Mouse (Mus musculus) frontal cortex, postnatal 10 days (tissue): ENCODE data around the gene Macf1.

Experiments
- DNase-seq, 2 experiments: peaks; one replicate each; pipeline ENCODE4 v3.0.0; 2022; ENCODE audit warnings: low spot score in 2 of 2, mixed read lengths in 1 of 2

The Macf1 gene

DNA sequence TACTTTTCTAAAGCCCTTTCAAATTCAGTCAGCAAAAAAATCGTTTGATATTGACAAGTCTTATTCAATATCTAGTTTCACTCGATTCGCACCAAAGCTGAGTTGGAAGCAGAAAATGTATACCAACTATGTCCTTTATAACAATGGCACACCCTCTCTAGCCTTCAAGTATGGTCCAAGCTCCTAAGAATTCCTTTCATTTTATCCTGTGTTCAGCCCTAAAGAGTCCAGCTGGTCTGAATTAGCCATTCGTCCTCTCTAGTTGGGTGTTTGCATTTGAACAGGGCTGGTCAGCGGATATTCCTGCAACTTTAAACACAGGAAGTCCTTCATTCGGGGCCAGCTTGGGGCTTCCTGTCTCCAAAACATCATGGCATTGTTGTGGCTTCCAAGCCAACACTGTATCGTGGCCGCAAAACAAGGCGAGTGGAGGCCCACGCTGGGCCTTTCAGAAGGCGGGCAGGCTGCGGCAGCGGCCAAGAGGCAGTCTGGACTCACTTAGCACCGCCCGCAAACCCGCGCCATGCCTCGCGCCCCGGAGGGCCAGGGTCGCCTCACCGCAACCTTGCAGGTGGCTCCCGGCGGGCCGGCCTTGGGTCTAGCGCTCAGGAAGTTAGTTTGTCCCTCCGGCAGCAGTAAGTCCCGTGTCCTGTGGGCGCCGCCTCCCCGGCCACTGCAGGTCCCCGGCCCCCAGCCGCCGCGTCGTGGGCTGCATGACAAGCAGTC lies 273.0 kb downstream of the Macf1 start:
- peak in 1 of 2 experiments; percentile 47 for DNase-seq

DNA sequence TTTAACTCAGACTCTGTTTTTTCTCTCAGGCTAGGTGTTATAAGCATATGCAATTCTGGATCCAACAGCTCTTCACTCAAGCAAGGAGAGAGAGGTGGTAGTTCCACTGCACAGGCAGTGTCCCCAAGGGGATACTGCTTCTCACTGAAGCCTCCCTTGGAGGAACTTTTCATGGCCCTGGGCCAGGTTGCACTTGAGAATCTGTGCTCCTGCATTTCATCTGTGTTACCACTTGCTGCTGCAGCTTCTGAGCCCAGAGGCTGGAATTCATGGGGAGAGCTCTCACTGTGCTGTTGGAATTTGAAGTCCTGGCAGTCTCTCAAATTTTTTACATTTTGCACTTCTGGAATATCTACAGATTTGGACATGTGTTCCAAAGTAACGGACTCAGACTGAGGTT lies 274.4 kb downstream of the Macf1 start:
- no peak for DNase-seq

DNA sequence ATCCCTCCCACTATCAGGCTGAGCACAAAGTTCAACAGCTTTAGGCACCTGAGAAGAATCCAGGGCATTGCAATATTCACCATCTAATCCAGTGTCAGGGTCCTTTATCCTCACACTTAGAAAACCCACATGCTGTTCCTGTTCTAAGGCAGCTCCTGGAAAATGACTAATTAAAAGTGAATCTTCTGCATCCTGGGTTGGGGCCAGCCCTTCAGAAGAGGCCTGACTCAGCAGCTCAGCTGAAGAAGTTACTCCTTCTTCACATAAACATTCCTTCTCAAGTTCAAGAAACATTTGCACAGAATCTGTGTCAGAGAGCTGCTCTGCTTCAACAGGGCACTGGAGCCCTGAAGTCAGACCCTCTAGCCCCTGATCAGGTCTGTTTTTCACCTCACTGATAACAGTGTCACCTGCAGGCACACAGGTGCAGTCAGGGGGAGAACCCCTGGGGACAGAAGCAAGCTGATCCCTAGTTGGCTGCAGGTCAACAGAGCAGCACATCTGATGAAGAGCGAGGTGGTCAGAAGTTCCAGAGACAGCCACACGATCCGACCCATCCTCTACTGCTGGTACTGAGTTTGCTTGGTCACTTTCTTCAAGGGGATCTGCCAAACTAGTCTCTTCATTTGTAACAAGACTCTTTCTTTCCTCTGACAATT lies 275.0 kb downstream of the Macf1 start:
- no peak for DNase-seq

DNA sequence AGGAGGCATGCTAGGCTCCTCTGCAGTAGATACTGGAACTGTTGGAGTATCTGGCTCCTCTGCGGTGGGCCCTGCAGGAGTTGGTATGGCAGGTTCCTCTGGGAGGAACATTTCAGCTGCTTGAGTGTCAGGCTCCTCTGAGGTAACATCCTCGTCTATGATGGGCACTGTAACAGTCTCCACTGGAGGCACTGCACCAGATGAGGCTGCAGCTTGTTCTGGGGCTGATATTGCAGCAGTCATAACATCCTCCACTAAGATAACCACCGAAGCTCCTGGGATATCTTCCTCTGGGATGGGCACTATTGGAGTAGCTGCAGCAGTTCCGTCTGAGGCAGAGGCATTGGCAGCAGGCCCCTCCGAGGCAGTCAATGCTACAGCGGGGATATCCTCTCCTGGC lies 276.4 kb downstream of the Macf1 start:
- DNase-seq = no peak

DNA sequence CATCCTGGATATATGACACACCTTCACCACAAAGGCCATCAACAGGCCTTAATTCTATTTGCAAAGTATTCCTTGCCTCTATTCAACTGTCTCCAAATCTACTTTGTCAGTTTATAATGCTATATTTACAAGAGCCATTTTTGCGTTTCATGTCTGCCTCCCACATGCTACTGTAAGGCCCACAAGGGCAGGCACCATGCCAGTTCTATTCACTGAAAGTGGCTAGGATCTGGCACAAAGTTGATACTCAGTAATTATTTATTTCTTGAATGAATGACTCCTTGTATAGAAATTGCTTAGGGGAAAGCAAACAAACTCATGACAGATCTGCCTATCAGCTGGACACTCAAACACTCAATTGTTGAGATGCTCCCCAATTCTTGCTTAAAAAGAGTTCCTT lies 280.1 kb downstream of the Macf1 start:
- DNase-seq = no peak

DNA sequence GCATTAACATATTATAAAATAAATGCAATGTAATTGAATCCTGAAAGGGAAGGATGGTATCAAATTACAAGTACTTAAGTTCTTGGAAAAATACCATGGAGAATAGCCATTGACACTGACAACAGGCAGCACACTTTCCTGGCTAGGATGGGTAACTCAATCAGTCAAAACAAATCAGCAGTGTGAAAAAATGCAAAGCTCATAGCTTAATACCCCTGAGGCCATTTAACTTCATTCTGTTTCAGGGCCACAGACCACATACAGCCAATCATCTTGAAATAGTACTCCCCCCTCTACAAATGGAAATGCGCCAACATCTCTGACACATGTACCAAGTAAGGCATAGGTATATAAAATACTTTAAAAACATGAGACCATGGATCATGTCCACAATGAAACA lies 281.9 kb downstream of the Macf1 start:
- no peak for DNase-seq

DNA sequence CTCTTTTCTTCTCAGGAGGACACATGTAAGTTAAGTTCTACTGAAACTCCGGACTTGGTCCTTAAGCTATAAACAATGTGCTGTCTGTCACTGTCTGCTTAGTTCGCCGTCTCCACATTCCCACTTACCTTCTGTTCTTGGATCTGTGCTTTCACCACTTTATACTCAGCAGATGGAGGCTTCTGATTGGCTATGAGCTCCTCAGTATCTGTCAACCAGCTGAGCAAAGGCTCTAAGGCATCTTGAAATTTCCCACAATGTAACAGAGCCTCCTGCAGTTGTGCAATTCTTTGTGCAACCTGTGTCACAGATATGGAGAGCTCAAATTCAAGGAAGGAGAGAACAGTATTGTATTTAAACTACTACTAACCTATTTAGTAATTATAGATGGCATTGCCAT lies 282.9 kb downstream of the Macf1 start:
- DNase-seq = no peak

DNA sequence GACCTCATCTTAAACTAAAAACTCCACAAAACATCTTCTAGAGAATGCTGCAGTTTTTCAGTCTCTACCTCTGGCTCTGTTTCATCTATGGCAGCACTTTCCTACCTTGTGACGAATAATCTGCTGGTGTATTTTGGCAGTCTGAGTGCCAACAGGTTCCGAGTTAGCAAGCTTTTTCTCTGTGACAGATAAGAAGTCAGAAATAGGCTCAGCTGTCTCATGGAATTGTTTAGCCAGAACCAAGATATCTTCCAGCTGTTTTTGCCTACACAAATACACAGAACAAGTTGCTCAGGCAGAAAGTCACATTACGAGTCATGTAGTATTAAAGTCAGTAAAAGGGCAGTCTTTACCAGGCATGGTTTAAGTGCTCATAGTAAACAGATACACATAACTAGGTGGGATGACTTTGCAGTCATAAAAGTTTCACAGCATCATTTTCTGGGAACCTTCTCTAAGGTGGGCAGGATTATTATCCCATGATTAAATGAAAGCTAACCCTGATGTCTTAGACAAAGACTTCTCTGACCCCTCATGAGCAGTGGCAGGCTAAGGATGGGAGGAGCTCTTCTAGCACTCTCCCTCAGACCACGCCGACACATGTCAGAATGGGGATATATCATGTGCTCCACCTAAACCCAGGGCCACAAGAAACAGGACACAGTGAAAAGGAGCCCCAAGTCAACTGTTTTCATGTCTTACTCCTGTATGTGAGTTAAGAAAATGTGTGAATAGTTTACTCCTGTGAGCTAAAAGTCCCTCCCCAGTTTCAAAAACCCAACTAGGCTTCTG lies 286.3 kb downstream of the Macf1 start:
- no peak for DNase-seq

DNA sequence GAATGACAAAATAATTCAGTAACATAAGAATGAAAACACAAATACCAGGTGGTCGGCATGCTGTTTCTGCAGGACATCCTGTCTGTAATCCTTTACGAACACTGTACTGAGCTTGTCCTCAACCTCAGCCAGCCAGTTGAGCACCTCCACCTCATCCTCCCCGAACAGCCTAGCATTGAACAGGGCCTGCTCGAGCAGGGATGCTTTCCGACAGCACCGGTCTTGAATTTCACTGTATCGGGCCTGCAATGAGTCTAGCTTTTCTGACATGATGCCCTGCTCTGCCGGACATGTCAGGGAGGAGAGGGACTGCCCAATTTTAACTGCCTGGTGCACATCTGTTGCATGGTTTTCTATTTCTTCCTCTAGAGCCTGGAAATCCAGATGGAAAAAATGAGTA lies 287.1 kb downstream of the Macf1 start:
- DNase-seq = no peak

DNA sequence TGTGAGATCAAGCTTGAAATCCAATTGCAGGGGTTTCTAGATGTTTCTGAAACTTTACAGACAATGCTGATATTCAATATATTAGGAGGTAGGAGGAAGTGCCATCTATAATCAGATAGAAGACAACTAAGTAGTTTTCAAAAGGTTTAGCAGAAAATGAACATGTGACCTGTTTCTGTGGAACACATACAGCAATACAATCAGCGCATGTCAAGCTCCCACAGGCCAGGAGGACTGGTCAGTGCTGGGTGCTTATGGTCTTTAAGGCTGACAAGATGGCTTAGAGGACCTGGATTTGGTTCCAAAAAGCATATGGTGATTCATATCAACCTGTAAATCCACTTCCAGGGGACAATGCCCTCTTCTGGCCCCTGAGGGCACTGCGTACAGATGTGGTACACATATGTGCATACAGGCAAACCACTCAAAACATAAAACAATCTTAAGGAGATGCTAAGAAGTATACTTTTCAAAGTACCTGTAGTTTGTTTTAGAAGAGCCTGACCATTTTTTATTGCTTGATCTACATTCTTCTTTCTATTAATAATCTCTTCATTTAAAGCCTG lies 288.6 kb downstream of the Macf1 start:
- no peak for DNase-seq

DNA sequence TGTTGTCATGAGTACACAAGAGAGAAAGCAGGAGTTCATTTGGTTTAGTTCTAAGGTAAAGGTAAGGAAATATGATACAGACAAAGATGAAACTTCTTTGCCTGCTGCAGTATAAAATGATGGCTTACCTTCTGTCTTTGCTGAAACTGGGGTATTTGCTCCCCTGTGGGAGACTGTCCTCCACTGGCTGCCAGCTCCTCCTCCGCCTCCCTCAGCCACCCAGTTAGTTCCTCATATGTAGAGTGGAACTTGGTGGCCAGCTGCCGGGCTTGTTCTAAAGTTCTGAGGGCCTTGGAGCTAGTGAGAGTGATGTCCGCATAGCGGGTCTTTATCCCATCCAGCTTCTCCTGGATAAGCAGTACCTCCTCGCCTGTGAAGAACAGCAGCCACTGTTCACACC lies 289.3 kb downstream of the Macf1 start:
- no peak for DNase-seq

DNA sequence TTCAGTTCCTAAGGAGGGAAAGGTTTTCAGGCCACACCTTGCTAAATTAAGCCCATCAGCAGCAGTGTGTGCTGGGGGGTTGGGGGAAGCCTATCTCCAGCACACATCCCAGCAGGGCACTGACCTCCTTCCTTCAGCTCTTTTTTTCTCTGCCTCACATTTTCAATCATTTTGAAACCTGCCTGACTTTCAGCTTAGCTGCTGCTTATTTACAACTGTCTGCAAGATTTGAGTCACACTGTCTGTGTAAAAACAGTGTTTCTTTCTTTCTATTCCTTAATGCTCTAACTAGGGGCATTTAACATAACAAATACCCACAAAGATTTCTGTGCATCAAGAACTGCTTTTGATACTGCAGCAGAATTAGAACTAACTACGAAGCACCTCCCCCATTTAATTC lies 289.9 kb downstream of the Macf1 start:
- DNase-seq = no peak

DNA sequence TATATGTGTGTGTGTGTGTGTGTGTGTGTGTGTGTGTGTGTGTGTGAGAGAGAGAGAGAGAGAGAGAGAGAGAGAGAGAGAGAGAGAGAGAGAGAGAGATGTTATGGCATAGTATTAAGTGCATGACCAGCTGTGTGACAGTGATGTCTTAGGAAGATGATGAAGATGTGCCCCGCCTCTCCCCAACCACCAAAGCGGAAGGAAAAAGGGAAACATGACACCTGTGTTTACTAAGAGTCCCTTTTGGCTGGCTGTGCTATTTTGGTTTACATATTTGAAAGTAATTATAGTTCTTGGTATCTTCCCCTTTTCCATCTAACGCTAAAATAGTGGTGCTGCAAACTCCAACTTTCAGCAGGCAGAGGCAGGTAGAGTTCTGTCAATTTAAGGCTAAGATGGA lies 291.2 kb downstream of the Macf1 start:
- no peak for DNase-seq

DNA sequence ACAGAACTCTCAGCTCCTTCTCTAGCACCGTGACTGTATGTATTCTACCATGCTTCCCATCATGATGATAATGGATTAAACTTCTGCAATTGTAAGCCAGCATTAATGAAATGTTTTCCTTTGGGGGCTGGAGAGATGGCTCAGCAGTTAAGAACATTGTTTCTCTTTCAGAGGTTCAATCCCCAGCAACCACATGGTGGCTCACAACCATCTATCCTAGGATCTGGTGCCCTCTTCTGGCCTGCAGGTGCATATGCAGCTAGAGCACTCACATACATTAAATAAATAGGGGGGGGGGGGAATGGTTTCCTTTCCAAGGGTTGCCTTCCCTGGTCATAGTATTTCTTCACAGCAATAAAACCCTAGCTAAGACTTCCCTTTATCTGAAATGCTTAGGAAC lies 292.0 kb downstream of the Macf1 start:
- DNase-seq = no peak

DNA sequence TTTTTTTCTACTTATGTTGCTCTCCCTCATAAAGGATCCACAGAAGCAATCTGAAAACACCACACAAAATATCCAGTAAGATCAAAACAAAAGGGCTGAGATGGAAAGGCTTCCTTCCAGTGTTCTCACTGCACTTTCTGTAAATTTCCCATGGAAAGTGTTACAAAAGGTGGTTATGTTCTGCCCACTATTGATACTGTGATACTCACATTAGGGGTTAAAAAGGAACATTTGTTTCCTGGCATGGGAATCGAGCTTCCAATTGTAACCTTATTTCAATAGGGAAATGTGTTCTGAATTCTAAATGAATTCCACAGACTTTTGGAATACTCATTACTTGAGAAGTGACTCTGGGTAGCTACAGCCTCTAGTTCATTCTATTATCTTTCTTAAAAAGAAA lies 299.1 kb downstream of the Macf1 start:
- no peak for DNase-seq

DNA sequence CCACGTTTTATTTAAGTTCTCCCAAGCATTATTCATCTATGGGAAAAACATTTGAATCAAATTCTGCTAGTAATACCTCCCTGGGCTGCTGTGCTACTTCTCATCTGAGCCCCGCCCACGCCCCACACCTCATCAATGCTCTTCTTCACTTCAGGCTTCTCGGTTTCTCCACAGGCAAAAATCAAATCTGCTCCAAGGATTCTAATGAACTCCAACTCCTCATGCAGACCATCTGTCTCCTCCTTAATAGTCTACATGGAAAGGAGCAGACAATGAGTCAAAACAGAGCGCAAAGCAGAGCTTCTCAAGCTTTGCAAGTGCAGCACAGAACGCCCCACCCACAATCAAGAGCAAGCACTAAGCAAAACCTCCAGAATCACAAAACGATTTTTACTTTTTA lies 301.0 kb downstream of the Macf1 start:
- no peak for DNase-seq

DNA sequence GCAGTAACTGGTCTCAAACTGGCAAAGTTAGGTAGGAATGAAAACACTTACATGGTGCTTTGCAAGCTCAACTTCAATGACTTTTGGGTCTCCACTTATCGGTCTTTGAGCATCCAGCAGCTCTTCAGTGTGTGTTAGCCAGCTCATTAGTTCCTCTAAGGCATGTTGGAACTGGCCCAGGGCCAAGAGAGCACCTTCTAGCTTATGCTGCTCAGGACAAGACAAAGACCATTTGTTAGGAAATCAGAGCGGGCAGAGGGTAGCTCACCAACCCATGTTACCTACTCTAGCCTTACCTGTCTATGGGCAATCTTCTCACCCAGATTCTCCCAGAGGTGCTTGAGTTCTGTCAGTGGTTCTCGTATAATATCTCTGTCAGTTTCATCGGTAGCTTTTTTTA lies 302.1 kb downstream of the Macf1 start:
- no peak for DNase-seq

DNA sequence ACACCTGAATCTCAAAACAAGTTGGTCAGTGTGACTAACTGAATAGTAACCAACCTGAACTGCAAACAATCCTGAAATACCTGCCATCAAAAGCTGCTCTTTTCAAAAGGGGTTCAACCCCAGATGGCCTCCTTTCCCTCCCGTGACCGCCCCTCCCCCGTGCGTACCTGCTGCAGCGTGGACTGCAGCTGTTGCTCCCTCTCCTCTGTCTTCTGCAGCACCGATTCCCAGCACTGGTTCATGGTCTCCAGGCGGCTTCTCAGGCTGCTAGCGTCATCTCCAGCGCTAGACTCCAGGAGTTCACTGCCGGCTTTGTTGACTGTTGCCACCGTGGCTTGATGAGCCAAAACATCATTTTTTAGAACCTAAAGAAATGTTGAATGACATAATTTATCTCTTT lies 302.6 kb downstream of the Macf1 start:
- no peak for DNase-seq

DNA sequence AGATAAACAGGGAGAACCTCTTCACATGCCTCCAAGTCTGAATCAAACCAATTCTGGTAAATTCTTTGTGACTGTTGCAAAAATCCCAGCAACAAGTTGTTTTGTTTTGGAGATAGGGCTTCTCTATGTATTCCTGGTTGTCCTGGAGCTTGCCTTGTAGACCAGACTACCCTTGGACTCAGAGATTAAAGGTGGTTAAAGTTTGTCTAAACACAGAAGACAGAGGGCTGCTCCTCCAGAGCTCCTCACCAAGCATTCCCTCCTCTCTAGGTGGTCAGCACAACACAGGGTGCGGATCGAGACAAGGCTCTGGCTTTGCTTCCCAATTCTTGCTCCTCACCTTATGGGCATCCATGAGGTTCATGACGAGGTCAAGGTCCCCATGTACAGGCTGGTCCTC lies 308.1 kb downstream of the Macf1 start:
- DNase-seq = no peak

DNA sequence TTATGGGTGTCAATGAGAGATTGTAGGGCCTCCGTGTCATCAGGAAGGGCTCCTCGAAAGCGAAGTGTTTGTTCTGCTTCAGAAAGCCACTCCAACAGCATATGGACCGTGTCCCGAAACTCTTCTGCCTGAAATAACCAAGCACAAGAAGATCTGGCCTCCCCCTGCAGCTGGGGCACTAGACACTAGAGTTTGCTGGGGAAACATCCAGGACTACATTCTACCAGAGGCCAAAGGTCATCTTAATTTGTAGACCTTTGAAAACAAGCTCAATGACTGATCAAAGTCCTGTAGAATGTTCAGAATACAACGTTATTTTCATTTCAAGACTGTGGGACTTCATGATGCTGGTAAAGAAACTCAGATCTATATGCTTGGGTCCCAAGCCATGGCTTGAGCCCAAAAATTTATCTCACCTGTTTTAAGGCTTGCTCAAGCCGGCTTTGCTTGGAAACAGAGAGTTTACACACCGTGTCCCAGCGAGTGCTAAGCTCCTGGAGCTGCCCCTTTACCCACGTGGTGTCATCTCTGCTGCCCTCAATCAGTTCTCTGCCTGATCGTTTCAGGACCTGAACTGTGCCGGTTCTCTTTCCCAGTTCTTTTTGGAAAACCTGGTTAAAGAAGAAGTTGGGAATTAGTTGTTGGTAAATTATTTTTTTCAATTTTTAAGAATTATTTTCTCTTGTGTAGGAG lies 309.7 kb downstream of the Macf1 start:
- DNase-seq = no peak

DNA sequence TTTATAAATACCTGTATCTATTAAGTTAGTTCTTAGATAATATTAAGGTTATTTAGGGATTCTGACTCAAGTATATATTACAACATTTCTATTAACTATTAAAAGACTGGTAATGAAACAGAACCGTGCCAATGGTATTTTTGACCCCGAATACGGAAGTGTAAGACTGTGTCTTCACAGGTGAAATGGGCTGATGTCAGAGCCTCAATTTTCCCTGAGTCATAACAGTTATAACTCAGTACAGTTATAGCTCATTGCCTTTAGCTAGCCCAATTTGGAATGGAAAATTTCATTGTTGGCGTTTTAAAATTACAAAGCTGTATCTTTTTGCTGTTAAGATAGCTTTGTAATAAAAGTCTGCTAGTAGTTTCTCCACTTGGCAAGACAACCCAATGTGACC lies 320.6 kb downstream of the Macf1 start:
- no peak for DNase-seq

DNA sequence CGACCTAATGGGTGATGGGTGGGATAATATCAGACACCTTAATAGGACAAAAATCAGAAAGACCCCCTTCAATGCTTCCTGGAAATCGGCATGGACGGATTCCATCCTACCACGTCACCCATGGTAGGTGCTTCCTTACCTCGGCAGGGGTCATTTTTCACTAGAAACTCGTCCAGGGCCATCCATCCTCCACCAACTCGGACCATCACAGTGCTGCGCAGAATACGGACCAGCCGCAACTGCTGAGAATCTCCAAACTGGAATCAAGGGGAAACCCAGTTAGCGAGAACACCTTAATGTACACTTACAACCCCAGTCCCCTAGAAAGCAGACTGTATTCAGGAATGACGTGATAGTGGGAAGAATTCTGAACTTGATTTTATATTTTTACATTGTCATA lies 323.4 kb downstream of the Macf1 start:
- DNase-seq = no peak
